Mouse (Mus musculus) layer of hippocampus, adult 18-20 months (tissue): ENCODE measurements around the gene Gm13539. TPM values are rescaled to one million over a fixed set of nuclear protein-coding genes. Genes with fewer than 3 reads are reported as not detected.
A peak's percentile ranks its signal among the peaks of the same experiment; 100 is the strongest.
"Not testable (repeated sequence)": the region's sequence is repeated elsewhere in the genome, so short reads cannot be mapped to it uniquely, and the experiment has no call there.

ENCODE experiments used
- DNase-seq, 2 experiments: peaks; one replicate each; pipeline ENCODE4 v3.0.0; 2022; ENCODE audit warnings: low spot score in 2 of 2
- long read RNA-seq: library from polyadenylated mRNA; stranded (forward); transcript quantifications from one replicate; pipeline ENCODE4 v2.0.0, GENCODE M21; 2021
- total RNA-seq, 2 experiments: library from RNA; stranded (reverse); gene quantifications; 2 replicates each; pipeline ENCODE4 v1.2.3; 2021

Gene Gm13539
- total RNA-seq, result not detected
- long read RNA-seq, result 0 reads

GRCm38 (mm10) chr2:25781957-25782356, at the start of gene Gm13539:
Gene Gm13539, plus strand, starts transcription at chr2:25782257.
- DNase-seq, result no peak

DNA sequence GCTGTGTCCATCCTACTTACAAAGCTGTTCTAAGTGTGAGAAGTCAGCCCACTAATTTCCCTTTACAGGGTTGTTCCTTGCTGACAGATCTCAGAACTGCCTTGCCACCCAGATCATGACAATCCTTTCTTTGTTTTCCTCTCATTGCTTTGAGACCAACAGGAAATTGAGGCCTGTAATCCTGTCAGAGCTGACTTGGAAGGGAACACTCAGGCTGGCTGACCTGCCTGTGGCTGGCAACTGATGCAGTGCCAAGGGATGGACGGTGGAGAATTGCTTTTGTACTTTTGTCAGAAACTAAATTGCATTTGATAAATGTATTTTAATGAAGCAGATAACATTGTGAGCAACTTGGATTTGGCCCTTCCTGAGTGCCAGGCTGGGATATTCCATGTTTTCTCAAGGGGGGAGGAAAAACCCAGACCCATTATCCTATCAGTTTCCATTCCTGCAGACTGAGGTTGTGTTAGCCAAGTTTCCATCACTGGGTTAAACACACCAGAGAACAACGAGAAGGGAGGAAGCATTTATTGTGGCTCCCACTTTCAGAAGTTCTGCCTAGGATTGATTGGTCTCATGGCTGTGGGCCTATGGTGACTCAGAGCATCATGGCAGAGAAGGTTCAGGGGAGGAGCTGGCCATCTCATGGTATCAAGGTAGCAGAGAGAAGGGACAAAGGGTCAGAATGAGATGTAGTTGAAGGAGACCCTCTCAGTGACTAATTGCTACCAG, 48.7 kb upstream of the Gm13539 start:
- DNase-seq, result no peak

GRCm38 (mm10) chr2:25736709-25737108, 45.3 kb upstream of the Gm13539 start, which contains the start of gene Obp2b:
Gene Obp2b, plus strand, starts transcription at chr2:25737009.
- not testable (repeated sequence) for DNase-seq

GRCm38 (mm10) chr2:25741671-25742070, 40.4 kb upstream of the Gm13539 start:
- DNase-seq, result no peak

DNA sequence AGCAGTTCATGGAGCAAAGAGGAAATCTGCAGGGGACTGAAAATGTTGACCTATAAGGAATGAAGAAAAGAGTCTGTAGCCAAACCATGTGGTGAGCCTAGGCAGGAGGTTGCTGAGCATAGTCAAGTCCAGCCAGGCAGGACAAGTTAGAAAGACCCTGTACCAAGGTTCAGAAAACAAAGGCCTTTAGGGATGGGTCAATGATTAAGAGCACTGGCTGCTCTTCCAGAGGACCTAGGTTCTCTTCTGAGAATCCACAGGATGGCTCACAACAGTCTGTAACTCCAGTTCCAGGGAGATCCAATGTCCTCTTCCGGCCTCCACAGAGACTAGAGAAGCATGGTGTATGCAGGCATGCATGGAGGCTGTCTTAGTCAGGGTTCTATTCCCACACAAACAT, 27.9 kb upstream of the Gm13539 start:
- no peak for DNase-seq

DNA sequence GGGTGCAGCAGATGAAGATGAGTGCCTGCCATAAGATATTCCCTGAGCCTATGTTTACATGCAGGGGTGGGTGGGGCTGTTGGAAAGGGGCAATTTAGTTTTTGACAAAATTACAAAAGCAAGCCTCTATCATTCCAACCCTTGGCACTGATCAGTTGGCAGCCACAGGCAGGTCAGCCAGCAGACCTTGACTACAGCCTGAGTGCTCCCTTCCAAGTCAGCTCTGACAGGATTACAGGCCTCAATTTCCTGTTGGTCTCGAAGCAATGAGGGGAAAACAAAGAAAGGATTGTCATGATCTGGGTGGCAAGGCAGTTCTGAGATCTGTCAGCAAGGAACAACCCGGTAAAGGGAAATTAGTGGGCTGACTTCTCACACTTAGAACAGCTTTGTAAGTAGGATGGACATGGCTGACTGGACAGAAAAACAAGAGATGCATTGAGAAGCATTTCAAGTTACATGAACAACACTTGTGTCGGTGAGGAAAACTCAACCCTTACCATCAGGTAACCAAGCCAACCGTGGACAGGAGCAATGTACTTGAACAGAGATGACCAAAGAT, 23.9 kb upstream of the Gm13539 start:
- no peak for DNase-seq

DNA sequence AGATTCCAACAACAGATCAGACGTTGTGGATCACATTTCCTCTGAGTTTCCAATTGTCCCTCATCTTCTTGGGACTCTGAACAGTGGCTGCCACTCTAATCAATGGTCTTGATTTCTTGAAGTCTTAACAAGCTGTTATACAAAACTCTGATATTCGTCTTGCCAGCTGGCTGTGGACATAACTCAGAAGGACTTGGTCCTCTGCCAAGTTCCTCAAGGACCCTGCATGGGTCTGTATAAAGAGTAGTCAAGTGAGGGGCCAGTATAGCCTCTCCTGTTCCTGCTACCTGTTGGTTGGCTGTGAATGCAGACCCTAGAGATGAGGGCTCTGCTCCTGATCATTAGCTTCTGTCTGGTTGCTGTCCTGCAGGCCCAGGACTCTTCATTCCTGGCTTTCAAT, 16.8 kb upstream of the Gm13539 start, which contains the start of gene Lcn3:
Lcn3 (plus strand) TSS at position 301 of the 400 bp plus-strand sequence.
- DNase-seq, result no peak

DNA sequence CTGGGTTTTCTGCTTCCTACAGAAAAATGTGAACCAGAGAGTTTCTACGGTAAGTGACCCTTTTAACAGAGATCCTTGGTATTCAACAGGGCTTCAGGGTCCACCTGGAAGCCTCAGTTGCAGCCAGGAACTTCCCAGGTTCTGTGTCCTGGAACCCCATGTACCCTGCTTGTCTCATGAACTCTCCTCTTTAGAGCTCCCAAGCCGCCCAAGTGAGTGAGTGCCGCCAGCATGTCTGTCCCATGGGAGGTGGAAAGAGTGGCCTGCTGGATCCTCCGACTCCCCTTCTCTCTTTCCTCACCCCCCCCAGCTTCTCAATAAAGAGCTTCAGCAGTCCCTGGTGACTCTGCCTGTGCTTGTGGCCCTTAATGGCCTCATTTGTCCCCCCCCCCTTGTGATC, 14.3 kb upstream of the Gm13539 start:
- no peak for DNase-seq

GRCm38 (mm10) chr2:25773507-25773906, 8.6 kb upstream of the Gm13539 start:
- DNase-seq, result no peak

DNA sequence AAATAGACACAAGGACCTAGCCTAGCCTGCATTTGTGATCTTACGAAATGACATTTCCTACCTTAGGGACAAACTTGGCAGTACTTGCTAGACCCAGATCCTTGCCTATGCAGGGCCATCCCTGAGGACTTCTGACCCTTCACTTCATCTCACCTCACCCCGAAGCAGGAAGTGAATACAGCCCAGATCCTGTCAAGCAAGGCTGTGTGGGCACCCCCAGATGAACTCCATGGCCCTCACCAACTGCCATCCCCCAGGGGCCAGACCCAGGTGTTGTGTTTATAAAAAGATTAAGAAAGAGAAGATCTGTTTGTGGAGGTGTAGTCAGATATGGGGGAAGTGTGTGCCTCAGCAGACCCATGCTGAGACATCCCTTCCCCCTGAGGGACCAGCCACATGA, 7.4 kb upstream of the Gm13539 start:
- no peak for DNase-seq

- DNase-seq, result no peak
These were observed 6.1 kb upstream of the Gm13539 start for GRCm38 (mm10) chr2:25775991-25776390.

DNA sequence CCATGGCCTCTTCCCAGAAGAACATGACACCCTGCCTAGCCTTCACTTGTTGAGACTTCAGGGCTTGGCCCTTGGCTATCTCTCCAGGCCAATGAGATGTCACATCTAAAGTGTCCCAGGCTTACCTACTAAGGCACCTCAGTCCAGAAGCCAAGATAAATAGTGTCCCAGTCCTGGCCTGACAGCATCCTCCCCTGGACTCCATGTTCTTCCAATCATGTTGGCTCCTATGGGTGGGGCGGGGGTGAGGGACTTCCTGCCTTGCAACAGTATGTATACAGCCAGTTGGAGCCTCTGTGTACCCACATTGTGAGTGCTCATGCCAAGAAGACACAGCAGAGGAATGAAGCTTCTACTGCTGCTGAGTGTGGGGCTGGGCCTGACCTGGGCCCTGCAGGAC, 5.3 kb upstream of the Gm13539 start, which contains the start of gene Lcn11:
Lcn11 (plus strand) TSS at position 301 of the 400 bp plus-strand sequence.
- DNase-seq, result no peak

- peak in 1 of 2 experiments; percentile 20 for DNase-seq
These were observed 3.0 kb upstream of the Gm13539 start for GRCm38 (mm10) chr2:25779076-25779475.

- no peak for DNase-seq
These were observed 1.1 kb upstream of the Gm13539 start for GRCm38 (mm10) chr2:25780921-25781320.

- no peak for DNase-seq
These were observed 3.7 kb downstream of the Gm13539 start for GRCm38 (mm10) chr2:25785573-25786322.

DNA sequence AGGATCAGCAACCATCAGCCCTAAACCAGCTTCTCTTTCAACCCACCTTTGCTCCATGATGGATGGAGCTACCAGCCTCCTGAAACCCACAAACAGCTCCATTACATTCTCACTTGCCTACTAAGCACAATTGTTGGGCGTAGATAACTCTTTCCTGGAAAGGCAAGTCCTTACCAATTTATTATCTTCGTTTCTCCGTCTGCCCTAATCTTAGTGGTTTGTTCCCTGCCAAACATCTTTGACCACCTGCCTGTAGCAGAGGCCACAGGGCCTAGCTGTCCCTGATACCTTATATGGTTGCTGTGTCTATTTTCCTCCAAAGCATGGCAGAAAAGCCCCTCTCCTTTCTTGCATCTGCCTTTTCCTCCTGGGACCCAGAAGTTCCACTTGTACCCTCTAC, 7.0 kb downstream of the Gm13539 start:
- DNase-seq, result no peak

GRCm38 (mm10) chr2:25797635-25798034, 15.6 kb downstream of the Gm13539 start:
- DNase-seq, result no peak

- no peak for DNase-seq
These were observed 16.0 kb downstream of the Gm13539 start for GRCm38 (mm10) chr2:25798065-25798464.

DNA sequence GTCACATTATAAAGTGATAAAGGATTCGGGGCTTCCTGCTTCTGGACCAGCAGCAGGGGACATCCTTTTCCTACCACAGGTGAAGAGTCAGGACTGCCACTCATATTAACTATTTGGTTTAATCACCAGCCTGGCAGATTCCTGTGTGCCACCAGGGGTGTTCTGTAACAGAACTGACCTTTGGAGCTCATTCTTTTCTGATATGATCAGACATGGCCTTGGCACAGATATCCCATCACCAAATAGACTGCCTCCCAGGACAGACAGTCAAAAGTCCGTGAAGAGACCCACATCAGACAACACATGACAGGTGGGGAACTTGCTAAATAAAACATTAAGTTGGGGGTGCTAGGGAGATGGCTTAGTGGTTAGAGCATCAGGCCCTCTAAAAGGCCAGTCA, 29.7 kb downstream of the Gm13539 start:
- DNase-seq, result no peak

- DNase-seq, result no peak
These were observed 31.3 kb downstream of the Gm13539 start for GRCm38 (mm10) chr2:25813364-25813763.

- DNase-seq, result not testable (repeated sequence)
These were observed 33.7 kb downstream of the Gm13539 start, which contains the start of gene Glt6d1 for GRCm38 (mm10) chr2:25815748-25816147. Gene Glt6d1, minus strand, starts transcription at chr2:25815848.

- peak in 1 of 2 experiments; percentile 26 for DNase-seq
These were observed 40.7 kb downstream of the Gm13539 start, which contains the start of gene Lcn9 for GRCm38 (mm10) chr2:25822806-25823205. Gene Lcn9, plus strand, starts transcription at chr2:25823153.
